Mouse (Mus musculus) MEL (cell line): Measurements from ENCODE around the gene Babam2. TPM values are rescaled to one million over a fixed set of nuclear protein-coding genes. Genes with fewer than 3 reads are reported as not detected.

Source experiments
- DNase-seq: peaks from one replicate; pipeline ENCODE4 v3.0.0; 2011; ENCODE audit warnings: low read depth, low spot score
- H3K27ac ChIP-seq: 2 replicates; pipeline ENCODE4 v1.5.1; 2012; ENCODE audit warnings: low read depth, mild to moderate bottlenecking, control low read depth, low read length, moderate library complexity; ENCODE audit not compliant: control insufficient read depth
- H3K27me3 ChIP-seq, 2 experiments: fragments of 150-350 bp in 1 of 2; sonication (generic) in 1 of 2; 2 replicates each; pipeline ENCODE4 v1.6.1; 2012; ENCODE audit warnings: low read length in 2 of 2, mild to moderate bottlenecking in 2 of 2, improper control_type of control experiment in 1 of 2, moderate library complexity in 1 of 2; ENCODE audit not compliant: insufficient read depth in 2 of 2, control insufficient read depth in 1 of 2
- H3K36me3 ChIP-seq, 2 experiments: 2 replicates each; pipeline ENCODE4 v1.6.1; 2012 to 2014; ENCODE audit warnings: low read length in 2 of 2, improper control_type of control experiment in 1 of 2, inconsistent platforms in 1 of 2, mild to moderate bottlenecking in 1 of 2; ENCODE audit not compliant: insufficient read depth in 2 of 2, control insufficient read depth in 1 of 2
- H3K4me1 ChIP-seq, 2 experiments: fragments of 150-350 bp in 1 of 2; sonication (generic) in 1 of 2; 2 replicates each; pipeline ENCODE4 v1.6.1; 2012; ENCODE audit warnings: low read length in 2 of 2, improper control_type of control experiment in 1 of 2, mild to moderate bottlenecking in 1 of 2; ENCODE audit not compliant: insufficient read depth in 2 of 2, control insufficient read depth in 1 of 2
- H3K4me3 ChIP-seq, 2 experiments: fragments of 150-350 bp in 1 of 2; sonication (generic) in 1 of 2; 2 replicates each; pipeline ENCODE4 v1.5.1; 2012; ENCODE audit warnings: low read depth in 2 of 2, low read length in 2 of 2, mild to moderate bottlenecking in 2 of 2, moderate library complexity in 2 of 2, control low read depth in 1 of 2, improper control_type of control experiment in 1 of 2; ENCODE audit not compliant: control insufficient read depth in 1 of 2, insufficient read depth in 1 of 2
- H3K79me2 ChIP-seq: 2 replicates; pipeline ENCODE4 v1.6.1; 2012; ENCODE audit warnings: mild to moderate bottlenecking, low read length, moderate library complexity; ENCODE audit not compliant: control insufficient read depth, poor library complexity, insufficient read depth
- H3K9ac ChIP-seq: 2 replicates; pipeline ENCODE4 v1.6.1; 2012; ENCODE audit warnings: low read depth, mild to moderate bottlenecking, control low read depth, low read length, moderate library complexity; ENCODE audit not compliant: control insufficient read depth, poor library complexity, severe bottlenecking
- H3K9me3 ChIP-seq: fragments of 150-350 bp; sonication (generic); replicated peaks from 2 replicates; pipeline ENCODE4 v1.6.1; 2012; ENCODE audit warnings: mild to moderate bottlenecking, low read length, improper control_type of control experiment, moderate library complexity; ENCODE audit not compliant: insufficient read depth
- CHD2 ChIP-seq: IDR thresholded peaks from 2 replicates; pipeline ENCODE4 v1.6.1; 2011; ENCODE audit warnings: low read length, improper control_type of control experiment
- CTCF ChIP-seq, 3 experiments: IDR thresholded peaks in 2 of 3; conservative IDR thresholded peaks in 1 of 3; 2 replicates each; pipeline ENCODE4 v1.5.1; 2011 to 2012; ENCODE audit warnings: low read length in 3 of 3, low read depth in 2 of 3, mild to moderate bottlenecking in 2 of 3, improper control_type of control experiment in 1 of 3, inconsistent platforms in 1 of 3, mixed read lengths in 1 of 3, moderate library complexity in 1 of 3; ENCODE audit not compliant: control insufficient read depth in 1 of 3, insufficient read depth in 1 of 3, poor library complexity in 1 of 3, severe bottlenecking in 1 of 3
- E2F4 ChIP-seq: IDR thresholded peaks from 2 replicates; pipeline ENCODE4 v1.6.1; 2011; ENCODE audit warnings: low read depth, low read length, improper control_type of control experiment, borderline replicate concordance
- EP300 ChIP-seq, 2 experiments: IDR thresholded peaks; 2 replicates each; pipeline ENCODE4 v1.6.1; 2011; ENCODE audit warnings: improper control_type of control experiment in 2 of 2, low read length in 2 of 2, low read depth in 1 of 2, mild to moderate bottlenecking in 1 of 2
- HCFC1 ChIP-seq: IDR thresholded peaks from 2 replicates; pipeline ENCODE4 v1.6.1; 2012; ENCODE audit warnings: low read depth, mild to moderate bottlenecking, inconsistent platforms, low read length, improper control_type of control experiment, moderate library complexity
- MAFK ChIP-seq: IDR thresholded peaks from 2 replicates; pipeline ENCODE4 v1.6.1; 2011; ENCODE audit warnings: low read depth, mild to moderate bottlenecking, low read length, improper control_type of control experiment, borderline replicate concordance
- MAZ ChIP-seq: IDR thresholded peaks from 2 replicates; pipeline ENCODE4 v1.6.1; 2012; ENCODE audit warnings: low read depth, mild to moderate bottlenecking, inconsistent platforms, low read length, improper control_type of control experiment
- MYB ChIP-seq: IDR thresholded peaks from 2 replicates; pipeline ENCODE4 v1.6.1; 2011; ENCODE audit warnings: mild to moderate bottlenecking, low read depth, low read length, improper control_type of control experiment
- MYC ChIP-seq: IDR thresholded peaks from 2 replicates; pipeline ENCODE4 v1.6.1; 2011; ENCODE audit warnings: low read depth, mild to moderate bottlenecking, low read length, improper control_type of control experiment, moderate library complexity
- NELFE ChIP-seq: IDR thresholded peaks from 2 replicates; pipeline ENCODE4 v1.6.1; 2011; ENCODE audit warnings: low read depth, low read length, improper control_type of control experiment
- NRF1 ChIP-seq: IDR thresholded peaks from 2 replicates; pipeline ENCODE4 v1.6.1; 2014; ENCODE audit warnings: low read depth, mild to moderate bottlenecking, inconsistent platforms, low read length, improper control_type of control experiment, moderate library complexity; ENCODE audit not compliant: poor library complexity, insufficient read depth, severe bottlenecking
- POLR2AphosphoS2 ChIP-seq: IDR thresholded peaks from 2 replicates; pipeline ENCODE4 v1.6.1; 2011; ENCODE audit warnings: low read length, improper control_type of control experiment
- POLR2AphosphoS5 ChIP-seq: IDR thresholded peaks from 2 replicates; pipeline ENCODE4 v1.6.1; 2012; ENCODE audit warnings: low read depth, borderline replicate concordance, mild to moderate bottlenecking, inconsistent platforms, low read length, moderate library complexity, mixed read lengths
- TAL1 ChIP-seq: IDR thresholded peaks from 2 replicates; pipeline ENCODE4 v1.6.1; 2012; ENCODE audit warnings: mild to moderate bottlenecking, inconsistent platforms, low read length, moderate library complexity, mixed read lengths
- TCF12 ChIP-seq: IDR thresholded peaks from 2 replicates; pipeline ENCODE4 v1.6.1; 2014; ENCODE audit warnings: low read depth, mild to moderate bottlenecking, inconsistent platforms, low read length, improper control_type of control experiment, moderate library complexity
- UBTF ChIP-seq: IDR thresholded peaks from 2 replicates; pipeline ENCODE4 v1.6.1; 2012; ENCODE audit warnings: low read depth, mild to moderate bottlenecking, inconsistent platforms, low read length, improper control_type of control experiment, moderate library complexity, borderline replicate concordance; ENCODE audit not compliant: insufficient read depth
- ZC3H11A ChIP-seq: IDR thresholded peaks from 2 replicates; pipeline ENCODE4 v1.6.1; 2012; ENCODE audit warnings: low read depth, mild to moderate bottlenecking, inconsistent platforms, low read length, improper control_type of control experiment
- ZMIZ1 ChIP-seq: IDR thresholded peaks from 2 replicates; pipeline ENCODE4 v1.6.1; 2012; ENCODE audit warnings: low read depth, mild to moderate bottlenecking, inconsistent platforms, low read length, improper control_type of control experiment, moderate library complexity
- polyA plus RNA-seq, 2 experiments: library from polyadenylated mRNA; stranded (reverse) in 1 of 2; unstranded in 1 of 2; fragments of >175 nt in 1 of 2; fragments of >200 nt in 1 of 2; gene quantifications; 2 replicates each; pipeline versions ENCODE4 v1.2.1 to v1.2.4; 2012; ENCODE audit warnings: low replicate concordance in 2 of 2, low read depth in 1 of 2; ENCODE audit not compliant: insufficient read length in 2 of 2, insufficient read depth in 1 of 2, missing spikeins in 1 of 2
- total RNA-seq: library from RNA; depleted of rRNA; stranded (reverse); fragments of 300-350 nt; gene quantifications from 2 replicates; pipeline ENCODE4 v1.2.3, GENCODE M21; 2012

Babam2 gene
- total and polyA plus RNA-seq, 3 experiments = 43.3 to 86.6 TPM; not detected in 1

DNA sequence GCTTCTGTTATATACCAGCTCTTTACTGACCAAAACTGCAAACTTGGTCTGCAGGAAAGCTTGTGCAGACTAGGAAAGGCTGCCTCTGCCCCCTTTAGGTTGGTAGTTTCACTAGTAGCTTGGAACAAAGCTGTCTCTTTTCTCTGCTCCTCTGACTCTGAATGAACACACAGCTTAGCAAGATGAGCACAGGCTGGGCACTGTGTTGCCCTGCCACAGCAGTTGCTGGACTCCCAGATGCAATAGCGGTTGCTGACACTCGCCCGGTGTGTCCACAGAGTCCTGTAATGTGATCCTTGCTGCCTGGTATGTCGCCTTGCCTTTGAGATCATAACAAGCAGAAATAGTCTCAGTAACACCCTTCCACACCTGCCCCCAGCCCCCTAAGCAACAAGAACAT, 373.8 kb downstream of the Babam2 start:
- TF ChIP-seq TAL1 (no peak), MAFK (no peak), ZMIZ1 (no peak), CTCF (IDR thresholded peaks at IDR 0.05 in 2 of 3, conservative IDR thresholded peaks at IDR 0.05 in 1 of 3; ENCODE audit: control insufficient read depth in 1 of 3, insufficient read depth in 1 of 3, low read depth in 2 of 3, low read length in 3 of 3, poor library complexity in 1 of 3, severe bottlenecking in 1 of 3) (no peak), HCFC1 (no peak), TCF12 (no peak), UBTF (no peak), NRF1 (no peak), ZC3H11A (no peak)
- H3K36me3 ChIP-seq = peaks cover 0 to 12% of the 10 kb centered on the region in 2 experiments; a peak in 2 of 4 replicates
- DNase-seq = no peak
- H3K9ac ChIP-seq = no peak overlapping the region
- H3K27me3 ChIP-seq = no peaks in the 10 kb centered on the region
- no peaks in the 10 kb centered on the region for H3K9me3 ChIP-seq
- peaks cover 3 to 20% of the 10 kb centered on the region in 2 experiments; a peak in 2 of 4 replicates for H3K4me1 ChIP-seq
- H3K79me2 ChIP-seq = no peaks in the 10 kb centered on the region
- H3K4me3 ChIP-seq = no peak overlapping the region
- no peak overlapping the region for H3K27ac ChIP-seq

DNA sequence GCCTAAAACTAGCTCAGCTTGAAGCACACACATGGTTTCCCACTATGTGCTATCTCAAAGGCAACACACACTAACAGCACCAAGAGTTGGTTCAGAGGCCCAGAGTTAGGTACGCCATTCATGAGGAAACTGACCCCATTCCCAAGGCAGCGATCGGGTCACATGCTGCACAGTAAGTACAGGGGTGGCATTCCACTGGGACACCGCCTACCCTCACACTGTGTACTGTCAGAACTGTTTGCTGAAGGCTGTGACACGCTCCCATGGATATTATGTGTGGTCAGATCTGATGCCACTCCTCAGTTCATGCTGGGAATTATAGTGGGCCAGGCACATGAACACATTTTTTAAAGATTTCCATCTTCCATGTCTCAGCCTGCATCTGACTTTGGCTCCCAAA, 374.3 kb downstream of the Babam2 start:
- Histone ChIP-seq H3K9me3 (no peaks in the 10 kb centered on the region), H3K4me1 (peaks cover 3 to 20% of the 10 kb centered on the region in 2 experiments; a peak in 2 of 4 replicates), H3K9ac (no peak overlapping the region), H3K27ac (no peak overlapping the region), H3K79me2 (no peaks in the 10 kb centered on the region), H3K27me3 (no peaks in the 10 kb centered on the region), H3K36me3 (peaks cover 0 to 12% of the 10 kb centered on the region in 2 experiments; a peak in 2 of 4 replicates), H3K4me3 (no peak overlapping the region)
- no peak for TF ChIP-seq MYC
- no peak for TF ChIP-seq CHD2
- no peak for TF ChIP-seq ZC3H11A
- no peak for TF ChIP-seq MYB
- no peak for TF ChIP-seq NELFE
- TF ChIP-seq MAZ = no peak
- DNase-seq = no peak

DNA sequence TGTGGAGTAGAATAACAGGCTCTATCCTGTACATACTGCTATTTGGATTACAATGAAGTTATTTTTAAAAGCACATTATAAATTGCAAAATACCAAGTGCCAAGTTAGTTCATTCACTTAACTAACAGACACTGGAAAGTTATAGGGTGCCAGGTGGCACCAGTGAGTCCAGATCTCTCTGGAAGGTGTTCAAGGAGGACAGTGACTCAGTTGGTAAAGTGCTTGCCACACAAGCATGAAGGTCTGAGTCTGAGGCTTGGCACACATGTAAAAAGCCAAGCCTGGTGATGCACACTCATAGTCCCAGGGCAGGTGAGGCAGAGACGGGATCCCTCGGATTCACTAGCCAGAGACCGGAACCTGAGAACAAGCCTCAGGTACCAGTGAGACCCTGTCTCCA, 375.4 kb downstream of the Babam2 start:
- H3K27me3 ChIP-seq = no peaks in the 10 kb centered on the region
- H3K36me3 ChIP-seq = peaks cover 0 to 12% of the 10 kb centered on the region in 2 experiments; a peak in 2 of 4 replicates
- H3K79me2 ChIP-seq = no peaks in the 10 kb centered on the region
- DNase-seq = no peak
- H3K9me3 ChIP-seq = no peaks in the 10 kb centered on the region
- peaks cover 3 to 20% of the 10 kb centered on the region in 2 experiments; a peak in 2 of 4 replicates for H3K4me1 ChIP-seq
- H3K9ac ChIP-seq = no peak overlapping the region
- no peak overlapping the region for H3K4me3 ChIP-seq
- TF ChIP-seq MAFK = no peak
- TF ChIP-seq POLR2AphosphoS5 = no peak
- TF ChIP-seq EP300 (IDR thresholded peaks at IDR 0.05; ENCODE audit: low read depth in 1 of 2, low read length in 2 of 2) = no peak
- TF ChIP-seq POLR2AphosphoS2 = no peak
- no peak for TF ChIP-seq TCF12
- no peak for TF ChIP-seq E2F4
- no peak overlapping the region for H3K27ac ChIP-seq
